Mouse (Mus musculus) heart, postnatal 10 days (tissue): ENCODE data around the gene Lrrc8b. TPM values are rescaled to one million over a fixed set of nuclear protein-coding genes. Genes with fewer than 3 reads are reported as not detected.

Experiments used
- total RNA-seq, 2 experiments: library from RNA; stranded (reverse); gene quantifications; 2 replicates each; pipeline ENCODE4 v1.2.3; 2021

Gene Lrrc8b
- total RNA-seq, 2 experiments from 2014 or later, result 15.8 to 19.8 TPM

Other genes with a start within 250 kb of the Lrrc8b start
- under 1 TPM; 0.10 to 0.12 TPM for gene Gbp10, start 176.2 kb upstream of the Lrrc8b start, total RNA-seq
- gene Gm43302, start 122.1 kb upstream of the Lrrc8b start, total RNA-seq, result under 1 TPM in 1 of 2 experiments, not detected in 1; 0.07 TPM
- 1 to 10 TPM; 2.3 to 3.0 TPM for gene Gbp6, start 122.1 kb upstream of the Lrrc8b start, total RNA-seq
- gene Lrrc8c, start 103.6 kb downstream of the Lrrc8b start, total RNA-seq, result 10 to 100 TPM; 55.5 to 58.8 TPM